27 mouse cellular contexts compared by ENCODE assay signal in the genomic region with DNA sequence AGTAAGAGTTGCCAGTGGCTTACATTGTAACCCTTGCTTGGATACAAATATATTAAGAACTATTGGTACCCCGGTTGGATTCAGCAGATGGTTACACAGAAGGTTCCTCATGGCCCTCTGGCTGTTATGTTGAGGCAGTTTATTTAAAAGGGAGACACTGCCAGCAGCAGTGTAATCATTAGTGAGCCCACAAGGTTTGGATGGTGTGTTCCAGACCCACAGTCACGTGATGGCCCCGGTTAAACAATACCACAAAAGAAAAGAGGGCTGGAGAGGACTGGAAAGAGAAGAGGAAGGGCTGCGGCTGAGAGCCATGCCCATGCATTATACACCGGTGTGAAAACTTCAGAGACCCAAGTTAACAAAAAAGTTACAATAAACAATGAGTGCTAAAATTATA.
DNase-seq lines count a peak whose midpoint lies in the region; ATAC-seq lines count a peak whose summit lies in the region.
"Had no signal": no experiment of that assay in that cellular context is flagged by ENCODE, and none has a peak within 500 bp of the region (broad histone marks: within the 10 kb centered on the region; RNA-seq: fewer than 3 reads in every experiment).

No protein-coding gene starts in this region.

- no peak overlapping the region for H3K27ac ChIP-seq in kidney, embryonic 14.5 days (ENCODE audit: low read depth, low read length)
- H3K27ac ChIP-seq: forebrain, embryonic 10.5 days; heart, adult 2 months; hindbrain, embryonic 12.5 days; kidney, postnatal 0 days; liver, embryonic 13.5 days; midbrain, embryonic 13.5 days; neural tube, embryonic 12.5 days had no signal

- H3K9ac ChIP-seq in kidney, embryonic 14.5 days (ENCODE audit: low read depth, low read length) = no peak overlapping the region
- H3K9ac ChIP-seq: hindbrain, embryonic 12.5 days; liver, embryonic 13.5 days; midbrain, embryonic 13.5 days; neural tube, embryonic 12.5 days had no signal

- DNase-seq in kidney, adult 11 months = peak; percentile 15
- peak; percentile 66 for DNase-seq in kidney, adult 9 months
- peak; percentile 40 to 70 for DNase-seq in kidney, postnatal 36 days
- peak; percentile 11 to 20 for DNase-seq in layer of hippocampus, postnatal 36 days
- DNase-seq in lung, postnatal 4 days = no peak
- DNase-seq in gastrocnemius, adult 18-20 months (ENCODE audit: low spot score) = no peak
- DNase-seq: cerebellum, adult 18-20 months; cerebellum, postnatal 14 days; gastrocnemius, postnatal 14 days; heart, adult 2 months; liver, embryonic 13.5 days; lung, adult 2 months; lung, postnatal 14 days; retina, postnatal 1 day; right cerebral cortex, postnatal 4 days; thymus, postnatal 25 days had no signal

- peaks cover 6% of the 10 kb centered on the region for H3K4me1 ChIP-seq in kidney, embryonic 14.5 days (ENCODE audit: control insufficient read depth, insufficient read depth, low read length)
- H3K4me1 ChIP-seq: liver, embryonic 13.5 days; megakaryocyte, embryonic 14.5 days had no signal

- no peak overlapping the region for H3K4me3 ChIP-seq in kidney, embryonic 14.5 days (ENCODE audit: low read length)
- H3K4me3 ChIP-seq: forebrain, embryonic 10.5 days; heart, adult 2 months; hindbrain, embryonic 12.5 days; liver, embryonic 13.5 days; megakaryocyte, embryonic 14.5 days; midbrain, embryonic 13.5 days; neural tube, embryonic 12.5 days had no signal

- no peak overlapping the region for H3K4me2 ChIP-seq in kidney, embryonic 14.5 days (replicated peaks; ENCODE audit: low read depth, low read length)
- H3K4me2 ChIP-seq: hindbrain, embryonic 12.5 days; liver, embryonic 13.5 days; midbrain, embryonic 13.5 days; neural tube, embryonic 12.5 days had no signal

- H3K36me3 ChIP-seq in kidney, embryonic 14.5 days (ENCODE audit: control insufficient read depth, insufficient read depth, low read length) = no peaks in the 10 kb centered on the region
- H3K36me3 ChIP-seq: forebrain, embryonic 10.5 days; G1E; hindbrain, embryonic 12.5 days; liver, embryonic 13.5 days; midbrain, embryonic 13.5 days; neural tube, embryonic 12.5 days had no signal

- no peak for ATAC-seq in kidney, embryonic 14.5 days (ENCODE audit: low FRiP score, low TSS enrichment)
- no peak for ATAC-seq in megakaryocyte, adult 5-6 weeks (ENCODE audit: poor library complexity, severe bottlenecking)
- ATAC-seq: midbrain, embryonic 13.5 days; Patski had no signal

- no peaks in the 10 kb centered on the region for H3K27me3 ChIP-seq in kidney, embryonic 14.5 days (ENCODE audit: control insufficient read depth, insufficient read depth, low read length)
- H3K27me3 ChIP-seq: CH12.LX; hindbrain, embryonic 12.5 days; liver, embryonic 13.5 days; megakaryocyte, embryonic 14.5 days; midbrain, embryonic 13.5 days; neural tube, embryonic 12.5 days had no signal

- WGBS in kidney, embryonic 14.5 days = 86% methylated on average over 5 of the region's 5 CpGs

- no peaks in the 10 kb centered on the region for H3K9me3 ChIP-seq in kidney, embryonic 14.5 days (ENCODE audit: control insufficient read depth, low read length)
- H3K9me3 ChIP-seq: forebrain, embryonic 10.5 days; hindbrain, embryonic 12.5 days; liver, embryonic 13.5 days; megakaryocyte, embryonic 14.5 days; midbrain, embryonic 13.5 days; neural tube, embryonic 12.5 days had no signal

Comparison
In these comparisons a context has a peak if more than half of its experiments do, and no peak if none do; other contexts are left out.
1. DNase-seq: peak in kidney, adult 11 months (single experiment), kidney, adult 9 months (single experiment), kidney, postnatal 36 days (2 of 2) and layer of hippocampus, postnatal 36 days (2 of 2); none in lung, postnatal 4 days (0 of 2) and gastrocnemius, adult 18-20 months (single experiment).